Mouse (Mus musculus) forebrain, postnatal 0 days (tissue): ENCODE measurements around the gene Sec14l1. TPM values are rescaled to one million over a fixed set of nuclear protein-coding genes. Genes with fewer than 3 reads are reported as not detected.

ENCODE experiments used
- ATAC-seq: fragments of 200-750 bp; cut with Nextera tagmentation; 2 replicates; pipeline ENCODE4 v1.8.0; 2017; ENCODE audit warnings: mild to moderate bottlenecking, moderate library complexity
- DNase-seq: peaks from one replicate; pipeline ENCODE4 v3.0.0-alpha.2; 2015
- H3K27ac ChIP-seq: fragments of 300-500 bp; sonication (generic); 2 replicates; pipeline ENCODE4 v1.5.1; 2014; ENCODE audit warnings: low read depth, mild to moderate bottlenecking, antibody characterized with exemption, low read length, moderate library complexity, mixed read lengths
- H3K27me3 ChIP-seq: fragments of 300-500 bp; sonication (generic); 2 replicates; pipeline ENCODE4 v1.6.1; 2014; ENCODE audit warnings: mild to moderate bottlenecking, low read length, mixed read lengths; ENCODE audit not compliant: insufficient read depth
- H3K36me3 ChIP-seq: fragments of 300-500 bp; sonication (generic); 2 replicates; pipeline ENCODE4 v1.6.1; 2014; ENCODE audit warnings: mild to moderate bottlenecking, moderate library complexity; ENCODE audit not compliant: insufficient read depth
- H3K4me1 ChIP-seq: fragments of 300-500 bp; sonication (generic); 2 replicates; pipeline ENCODE4 v1.6.1; 2014; ENCODE audit warnings: antibody characterized with exemption; ENCODE audit not compliant: insufficient read depth
- H3K4me2 ChIP-seq: fragments of 300-500 bp; sonication (generic); 2 replicates; pipeline ENCODE4 v1.6.1; 2014; ENCODE audit warnings: low read depth, mild to moderate bottlenecking, moderate library complexity
- H3K4me3 ChIP-seq: fragments of 300-500 bp; sonication (generic); 2 replicates; pipeline ENCODE4 v1.5.1; 2014; ENCODE audit warnings: low read depth, low read length, mixed read lengths
- H3K9ac ChIP-seq: fragments of 300-500 bp; sonication (generic); 2 replicates; pipeline ENCODE4 v1.6.1; 2014; ENCODE audit warnings: mild to moderate bottlenecking
- H3K9me3 ChIP-seq: fragments of 300-500 bp; sonication (generic); 2 replicates; pipeline ENCODE4 v1.6.1; 2016; ENCODE audit warnings: low read length
- CTCF ChIP-seq: sonication (generic); IDR thresholded peaks from 2 replicates; pipeline ENCODE4 v1.5.1; 2016; ENCODE audit warnings: antibody characterized with exemption, control low read depth, low read depth
- WGBS: fragments of 180-500 bp; shearing (Covaris S2); extraction: QIAGEN DNeasy Blood & Tissue Kit; methylation state at CpG from one replicate; pipeline ENCODE4 v1.1.7; 2014; 5-methylcytosine and 5-hydroxymethylcytosine counted together
- polyA plus RNA-seq: library from polyadenylated mRNA; unstranded; fragments of >200 nt; fragmentation: Nextera tagmentation; extraction: Ambion mirVana; gene quantifications from 2 replicates; pipeline ENCODE4 v1.2.1, GENCODE M21; 2015
- total RNA-seq: library from RNA; depleted of rRNA; stranded (reverse); fragments of >200 nt; gene quantifications from 2 replicates; pipeline ENCODE4 v1.2.3, GENCODE M21; 2014

Gene Sec14l1
- total and polyA plus RNA-seq, 2 experiments from 2014 or later = 65.1 to 81.3 TPM

DNA sequence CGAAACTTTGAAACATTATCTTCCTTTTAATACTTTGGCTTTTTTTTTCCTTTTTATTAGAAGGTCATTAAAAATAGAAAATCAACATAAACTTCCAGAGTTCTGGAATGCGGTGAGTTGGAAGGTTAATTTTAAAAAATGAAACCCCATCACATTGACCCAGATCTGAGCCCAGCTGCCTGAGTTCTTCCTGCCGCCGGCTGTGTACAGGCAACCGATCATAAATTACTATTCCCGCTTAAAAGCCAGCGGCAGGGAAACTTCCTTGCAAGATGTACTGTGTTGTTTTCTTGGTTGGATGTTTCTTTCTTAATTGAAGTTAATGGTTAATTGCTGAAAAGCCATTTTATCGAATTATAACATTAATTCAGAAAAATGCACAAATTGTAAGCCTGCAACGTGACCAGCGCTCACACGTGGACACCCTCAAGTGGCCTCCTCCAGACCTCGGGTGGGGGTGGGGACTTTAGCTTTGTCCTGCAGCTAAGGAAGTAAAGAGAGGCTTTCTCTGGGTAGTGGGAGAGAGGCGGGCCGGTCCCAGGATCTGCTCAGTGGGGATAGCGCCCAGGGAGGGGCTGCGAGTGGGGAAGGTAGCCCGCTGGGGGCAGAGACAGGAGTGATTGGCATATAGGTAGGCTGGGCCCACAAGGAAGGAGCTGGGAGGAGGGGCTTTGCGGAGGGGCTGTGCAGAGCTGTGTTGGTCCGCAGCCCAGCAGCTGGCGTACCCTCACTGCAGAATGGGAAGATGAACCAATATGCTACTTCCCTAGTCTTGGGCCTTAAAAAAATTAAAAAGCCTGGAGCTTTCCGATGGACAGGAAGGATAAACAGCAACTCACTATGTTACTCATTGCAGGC is 70.3 kb downstream of the Sec14l1 start:
- H3K36me3 ChIP-seq = no peaks in the 10 kb centered on the region
- H3K27me3 ChIP-seq = no peaks in the 10 kb centered on the region
- no peak overlapping the region for H3K27ac ChIP-seq
- H3K9me3 ChIP-seq = peaks cover 8% of the 10 kb centered on the region
- TF ChIP-seq CTCF = no peak
- H3K4me3 ChIP-seq = no peak overlapping the region
- no peak for DNase-seq
- no peak for ATAC-seq
- no peaks in the 10 kb centered on the region for H3K4me1 ChIP-seq
- no peak overlapping the region for H3K9ac ChIP-seq
- no peak overlapping the region for H3K4me2 ChIP-seq
- 59% methylated on average over 21 of the region's 21 CpGs for WGBS

- Histone ChIP-seq H3K36me3 (no peaks in the 10 kb centered on the region), H3K9ac (no peak overlapping the region), H3K27ac (no peak overlapping the region), H3K27me3 (no peaks in the 10 kb centered on the region), H3K9me3 (no peaks in the 10 kb centered on the region), H3K4me1 (no peaks in the 10 kb centered on the region), H3K4me2 (no peak overlapping the region), H3K4me3 (no peak overlapping the region)
- WGBS = 81% methylated on average over 5 of the region's 5 CpGs
- no peak for DNase-seq
- TF ChIP-seq CTCF = no peak
- ATAC-seq = no peak
Observed at GRCm38 (mm10) chr11:117191524-117191923, 76.6 kb downstream of the Sec14l1 start.

- 77% methylated on average over 11 of the region's 11 CpGs for WGBS
- no peak for ATAC-seq
- no peak for TF ChIP-seq CTCF
Observed at GRCm38 (mm10) chr11:117194475-117194937, 79.5 kb downstream of the Sec14l1 start.

GRCm38 (mm10) chr11:117195616-117196015 is 80.6 kb downstream of the Sec14l1 start:
- no peak overlapping the region for H3K4me3 ChIP-seq
- H3K4me2 ChIP-seq = no peak overlapping the region
- peaks cover 17% of the 10 kb centered on the region for H3K27me3 ChIP-seq
- no peaks in the 10 kb centered on the region for H3K36me3 ChIP-seq
- no peak for TF ChIP-seq CTCF
- H3K27ac ChIP-seq = no peak overlapping the region
- peaks cover 5% of the 10 kb centered on the region for H3K4me1 ChIP-seq
- ATAC-seq (no peak), DNase-seq (no peak)
- H3K9ac ChIP-seq = no peak overlapping the region
- WGBS = 89% methylated on average over 6 of the region's 6 CpGs
- no peaks in the 10 kb centered on the region for H3K9me3 ChIP-seq

More at GRCm38 (mm10) chr11:117194475-117194937, 79.5 kb downstream of the Sec14l1 start:
- no peak overlapping the region for H3K27ac ChIP-seq
- H3K9me3 ChIP-seq = no peaks in the 10 kb centered on the region
- H3K4me1 ChIP-seq = peaks cover 1% of the 10 kb centered on the region
- no peak overlapping the region for H3K4me3 ChIP-seq
- H3K27me3 ChIP-seq = peaks cover 15% of the 10 kb centered on the region
- no peaks in the 10 kb centered on the region for H3K36me3 ChIP-seq
- H3K9ac ChIP-seq = no peak overlapping the region
- H3K4me2 ChIP-seq = no peak overlapping the region
- DNase-seq = no peak

GRCm38 (mm10) chr11:117196681-117197080 is 81.7 kb downstream of the Sec14l1 start:
- Histone ChIP-seq H3K27me3 (peaks cover 20% of the 10 kb centered on the region), H3K9ac (no peak overlapping the region), H3K9me3 (no peaks in the 10 kb centered on the region), H3K27ac (no peak overlapping the region), H3K36me3 (no peaks in the 10 kb centered on the region), H3K4me3 (no peak overlapping the region), H3K4me1 (peaks cover 5% of the 10 kb centered on the region), H3K4me2 (no peak overlapping the region)
- ATAC-seq (no peak), DNase-seq (no peak)
- no peak for TF ChIP-seq CTCF
- 91% methylated on average over 7 of the region's 7 CpGs for WGBS

GRCm38 (mm10) chr11:117198122-117198521 is 83.2 kb downstream of the Sec14l1 start:
- no peak overlapping the region for H3K4me2 ChIP-seq
- 81% methylated on average over 5 of the region's 5 CpGs for WGBS
- peaks cover 20% of the 10 kb centered on the region for H3K27me3 ChIP-seq

More at GRCm38 (mm10) chr11:117198122-117198521, 83.2 kb downstream of the Sec14l1 start:
- H3K4me1 ChIP-seq = peaks cover 5% of the 10 kb centered on the region
- no peak overlapping the region for H3K27ac ChIP-seq
- H3K36me3 ChIP-seq = no peaks in the 10 kb centered on the region
- DNase-seq (no peak), ATAC-seq (no peak)
- no peaks in the 10 kb centered on the region for H3K9me3 ChIP-seq
- no peak overlapping the region for H3K9ac ChIP-seq
- no peak overlapping the region for H3K4me3 ChIP-seq
- no peak for TF ChIP-seq CTCF
